Mouse (Mus musculus) heart, adult 11 months (tissue): ENCODE measurements at regions not wholly inside any gene's neighbourhood (a gene's known extent, or its start where the extent isn't known, plus 50 kb on each side); places are given as distances from the start of the nearest gene placed in this dataset.

ENCODE experiments used
- DNase-seq: peaks from one replicate; pipeline ENCODE4 v3.0.0; 2022

GRCm38 (mm10) chr16:77444647-77445046, 157.2 kb downstream of the Gm11146 start:
- no peak for DNase-seq

- no peak for DNase-seq
Measured at GRCm38 (mm10) chr16:77444006-77444405, 157.9 kb downstream of the Gm11146 start.

- DNase-seq: no peak
Measured at GRCm38 (mm10) chr16:77443318-77443717, 158.6 kb downstream of the Gm11146 start.

GRCm38 (mm10) chr16:77442866-77443265, 159.0 kb downstream of the Gm11146 start:
- DNase-seq: no peak

GRCm38 (mm10) chr16:77431345-77431744, 170.5 kb downstream of the Gm11146 start:
- no peak for DNase-seq

GRCm38 (mm10) chr16:77422385-77423363, 179.2 kb downstream of the Gm11146 start:
- DNase-seq: no peak

GRCm38 (mm10) chr16:77421591-77422024, 180.3 kb downstream of the Gm11146 start:
- peak; percentile 90 for DNase-seq

GRCm38 (mm10) chr16:77421001-77421400, 180.9 kb downstream of the Gm11146 start:
- no peak for DNase-seq

GRCm38 (mm10) chr16:77420136-77420860, 181.6 kb downstream of the Gm11146 start:
- no peak for DNase-seq

GRCm38 (mm10) chr16:77419116-77419735, 182.7 kb downstream of the Gm11146 start:
- DNase-seq: no peak

GRCm38 (mm10) chr16:77418486-77418885, 183.4 kb downstream of the Gm11146 start:
- no peak for DNase-seq

GRCm38 (mm10) chr16:77417791-77418190, 184.1 kb downstream of the Gm11146 start:
- DNase-seq: peak; percentile 89

GRCm38 (mm10) chr16:77414562-77414961, 187.3 kb downstream of the Gm11146 start:
- no peak for DNase-seq

GRCm38 (mm10) chr16:77409168-77409567, 192.7 kb downstream of the Gm11146 start:
- DNase-seq: no peak

- DNase-seq: no peak
Measured at GRCm38 (mm10) chr16:77406999-77407398, 194.9 kb downstream of the Gm11146 start.

GRCm38 (mm10) chr16:77405859-77406258, 196.0 kb downstream of the Gm11146 start:
- no peak for DNase-seq

GRCm38 (mm10) chr16:77405181-77405818, 196.6 kb downstream of the Gm11146 start:
- peak; percentile 49 for DNase-seq

GRCm38 (mm10) chr16:77402711-77403280, 199.1 kb downstream of the Gm11146 start:
- DNase-seq: no peak

GRCm38 (mm10) chr16:77401185-77401943, 200.5 kb downstream of the Gm11146 start:
- DNase-seq: no peak

GRCm38 (mm10) chr16:77400276-77400891, 201.5 kb downstream of the Gm11146 start:
- peak; percentile 95 for DNase-seq

- DNase-seq: no peak
Measured at GRCm38 (mm10) chr16:77399846-77400275, 202.0 kb downstream of the Gm11146 start.
